Mouse (Mus musculus) forebrain, embryonic 11.5 days (tissue): Measurements from ENCODE around the gene Pdk2. TPM values are rescaled to one million over a fixed set of nuclear protein-coding genes. Genes with fewer than 3 reads are reported as not detected.

Source experiments
- ATAC-seq: fragments of 200-750 bp; cut with Nextera tagmentation; replicated peaks from 2 replicates; pipeline ENCODE4 v1.8.0; 2017; ENCODE audit warnings: moderate TSS enrichment; ENCODE audit not compliant: low FRiP score
- DNase-seq: peaks from one replicate; pipeline ENCODE4 v3.0.0-alpha.2; 2017; ENCODE audit warnings: low spot score
- H3K27ac ChIP-seq: fragments of 300-500 bp; sonication (generic); 2 replicates; pipeline ENCODE4 v1.5.1; 2014; ENCODE audit warnings: low read depth, low read length
- H3K27me3 ChIP-seq: fragments of 300-500 bp; sonication (generic); 2 replicates; pipeline ENCODE4 v1.6.1; 2014; ENCODE audit warnings: mild to moderate bottlenecking, low read length, mixed read lengths; ENCODE audit not compliant: control insufficient read depth, insufficient read depth
- H3K36me3 ChIP-seq: fragments of 300-500 bp; sonication (generic); 2 replicates; pipeline ENCODE4 v1.6.1; 2014; ENCODE audit warnings: mild to moderate bottlenecking, low read length, moderate library complexity, mixed read lengths; ENCODE audit not compliant: control insufficient read depth, insufficient read depth
- H3K4me1 ChIP-seq: fragments of 300-500 bp; sonication (generic); replicated peaks from 2 replicates; pipeline ENCODE4 v1.6.1; 2014; ENCODE audit warnings: low read length, mixed read lengths; ENCODE audit not compliant: control insufficient read depth, insufficient read depth
- H3K4me2 ChIP-seq: fragments of 300-500 bp; sonication (generic); 2 replicates; pipeline ENCODE4 v1.6.1; 2014; ENCODE audit warnings: low read depth, mild to moderate bottlenecking, low read length, moderate library complexity, mixed read lengths; ENCODE audit not compliant: severe bottlenecking
- H3K4me3 ChIP-seq: fragments of 300-500 bp; sonication (generic); 2 replicates; pipeline ENCODE4 v1.5.1; 2014; ENCODE audit warnings: low read depth, low read length
- H3K9ac ChIP-seq: fragments of 300-500 bp; sonication (generic); 2 replicates; pipeline ENCODE4 v1.6.1; 2014; ENCODE audit warnings: low read length
- H3K9me3 ChIP-seq: fragments of 300-500 bp; sonication (generic); 2 replicates; pipeline ENCODE4 v1.6.1; 2016; ENCODE audit warnings: low read length, mixed read lengths; ENCODE audit not compliant: control insufficient read depth
- WGBS: fragments of 180-500 bp; shearing (Covaris S2); extraction: QIAGEN DNeasy Blood & Tissue Kit; methylation state at CpG from one replicate; pipeline ENCODE4 v1.1.7; 2014; 5-methylcytosine and 5-hydroxymethylcytosine counted together
- polyA plus RNA-seq: library from polyadenylated mRNA; unstranded; fragments of >200 nt; fragmentation: Nextera tagmentation; extraction: Ambion mirVana; gene quantifications from 2 replicates; pipeline ENCODE4 v1.2.1, GENCODE M21; 2014

The Pdk2 gene
- polyA plus RNA-seq, 1 experiment from 2014 or later: 17.4 TPM

DNA sequence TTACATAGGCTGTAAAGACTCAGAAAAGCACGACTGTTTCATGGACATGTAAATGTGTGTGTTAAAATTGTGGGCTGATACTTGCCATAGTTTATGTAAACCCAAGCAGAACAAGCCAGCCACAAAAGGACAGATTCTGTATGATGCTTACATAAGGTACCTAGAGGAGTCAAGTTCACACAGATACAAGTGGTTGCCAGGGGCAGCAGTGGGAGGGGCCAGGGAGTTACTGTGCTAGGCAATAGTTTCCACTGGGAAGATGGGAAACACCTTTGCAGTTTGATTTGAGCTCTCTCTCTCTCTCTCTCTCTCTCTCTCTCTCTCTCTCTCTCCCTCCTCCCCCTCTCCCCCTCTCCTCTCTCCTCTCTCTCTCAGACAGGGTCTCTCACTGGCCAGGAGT, 56.0 kb downstream of the Pdk2 start:
- no peak overlapping the region for H3K9ac ChIP-seq
- H3K4me2 ChIP-seq: no peak overlapping the region
- 59% methylated on average over 1 of the region's 1 CpGs for WGBS
- no peak for DNase-seq
- H3K36me3 ChIP-seq: no peaks in the 10 kb centered on the region
- H3K27ac ChIP-seq: no peak overlapping the region
- peaks cover 11% of the 10 kb centered on the region for H3K4me1 ChIP-seq
- no peaks in the 10 kb centered on the region for H3K27me3 ChIP-seq
- no peak for ATAC-seq
- H3K4me3 ChIP-seq: no peak overlapping the region
- H3K9me3 ChIP-seq: no peaks in the 10 kb centered on the region

DNA sequence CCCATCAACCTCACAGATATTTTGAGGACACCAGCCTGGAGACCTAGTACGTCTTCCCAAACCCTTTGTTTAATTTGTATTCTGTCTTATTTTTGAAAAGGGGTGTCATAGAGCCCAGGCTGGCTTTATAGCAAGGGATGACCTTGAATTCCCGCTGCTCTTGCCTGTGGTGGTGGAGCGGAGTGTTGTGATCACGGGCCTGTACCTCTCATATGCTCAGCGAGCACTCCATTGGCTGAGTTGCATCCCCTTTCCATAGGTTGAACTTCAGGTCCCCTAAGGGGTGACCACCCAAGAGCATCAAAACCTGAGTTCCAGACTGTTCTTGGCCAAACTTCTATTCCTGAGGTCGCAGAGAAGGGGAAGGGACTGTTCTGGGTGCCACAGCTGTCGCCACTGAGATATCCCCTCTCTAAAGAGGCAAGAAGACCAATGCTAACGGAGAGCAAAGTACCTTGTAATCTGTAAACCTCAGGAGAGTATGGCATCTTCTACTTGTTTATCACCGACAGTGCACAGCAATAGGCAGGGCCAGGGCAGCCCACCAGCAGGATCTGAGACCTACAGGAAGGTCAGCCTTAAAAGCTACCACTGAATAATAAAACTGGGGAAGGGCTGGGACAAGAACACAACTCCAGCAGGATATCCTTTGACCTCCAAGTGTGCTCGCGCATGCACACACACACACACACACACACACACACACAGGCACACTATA, 61.5 kb downstream of the Pdk2 start:
- Histone ChIP-seq H3K36me3 (no peaks in the 10 kb centered on the region), H3K27me3 (no peaks in the 10 kb centered on the region), H3K9me3 (no peaks in the 10 kb centered on the region), H3K4me2 (peak overlapping the region; percentile 38; the same call in 1 of the 2 replicates), H3K27ac (no peak overlapping the region), H3K9ac (peak overlapping the region; percentile 21), H3K4me3 (no peak overlapping the region), H3K4me1 (no peaks in the 10 kb centered on the region)
- ATAC-seq (no peak), DNase-seq (no peak)
- 78% methylated on average over 11 of the region's 11 CpGs for WGBS

- peak overlapping the region; percentile 21 for H3K4me3 ChIP-seq
- ATAC-seq (peak; percentile 96), DNase-seq (peak; percentile 98)
- peak overlapping the region; percentile 38; the same call in 1 of the 2 replicates for H3K4me2 ChIP-seq
- H3K27ac ChIP-seq: peak overlapping the region; percentile 76; the same call in 1 of the 2 replicates
- H3K9me3 ChIP-seq: no peaks in the 10 kb centered on the region
- H3K36me3 ChIP-seq: no peaks in the 10 kb centered on the region
- WGBS: 2% methylated on average over 20 of the region's 20 CpGs
- no peaks in the 10 kb centered on the region for H3K27me3 ChIP-seq
- H3K4me1 ChIP-seq: no peaks in the 10 kb centered on the region
- H3K9ac ChIP-seq: peak overlapping the region; percentile 55; the same call in 1 of the 2 replicates
Observed at GRCm38 (mm10) chr11:94978947-94979346, 62.2 kb downstream of the Pdk2 start.

GRCm38 (mm10) chr11:94978178-94978915, 62.8 kb downstream of the Pdk2 start:
- peak overlapping the region; percentile 38; the same call in 1 of the 2 replicates for H3K4me2 ChIP-seq
- H3K9ac ChIP-seq: peak overlapping the region; percentile 55; the same call in 1 of the 2 replicates
- no peaks in the 10 kb centered on the region for H3K27me3 ChIP-seq
- H3K36me3 ChIP-seq: no peaks in the 10 kb centered on the region
- H3K4me3 ChIP-seq: peak overlapping the region; percentile 21
- no peaks in the 10 kb centered on the region for H3K9me3 ChIP-seq
- DNase-seq (no peak), ATAC-seq (peak; percentile 82)
- no peaks in the 10 kb centered on the region for H3K4me1 ChIP-seq
- peak overlapping the region; percentile 76; the same call in 1 of the 2 replicates for H3K27ac ChIP-seq
- WGBS: 49% methylated on average over 9 of the region's 9 CpGs

Other genes with a start within 250 kb of the Pdk2 start
- 163 and 164 TPM in 2 replicates for gene Col1a1, start 105.1 kb downstream of the Pdk2 start, polyA plus RNA-seq
- gene Hils1, start 73.8 kb downstream of the Pdk2 start, polyA plus RNA-seq: not detected in 2 replicates
- gene Sgca, start 65.0 kb downstream of the Pdk2 start, polyA plus RNA-seq: not detected in 2 replicates
- gene Ppp1r9b, start 50.3 kb downstream of the Pdk2 start, polyA plus RNA-seq: 17.2 and 18.6 TPM in 2 replicates
- gene Samd14, start 31.5 kb downstream of the Pdk2 start, polyA plus RNA-seq: 56.8 and 59.2 TPM in 2 replicates
- 4.4 and 5.4 TPM in 2 replicates for gene Itga3, start 35.4 kb upstream of the Pdk2 start, polyA plus RNA-seq
- gene Dlx3, start 78.8 kb upstream of the Pdk2 start, polyA plus RNA-seq: 1.4 TPM in 2 replicates
- 0.23 and 0.29 TPM in 2 replicates for gene Dlx4, start 104.9 kb upstream of the Pdk2 start, polyA plus RNA-seq
- 0.29 TPM in 1 of 2 replicates, not detected in the other for gene Tac4, start 220.2 kb upstream of the Pdk2 start, polyA plus RNA-seq